18 mouse cellular contexts compared by ENCODE assay signal in the genomic region with DNA sequence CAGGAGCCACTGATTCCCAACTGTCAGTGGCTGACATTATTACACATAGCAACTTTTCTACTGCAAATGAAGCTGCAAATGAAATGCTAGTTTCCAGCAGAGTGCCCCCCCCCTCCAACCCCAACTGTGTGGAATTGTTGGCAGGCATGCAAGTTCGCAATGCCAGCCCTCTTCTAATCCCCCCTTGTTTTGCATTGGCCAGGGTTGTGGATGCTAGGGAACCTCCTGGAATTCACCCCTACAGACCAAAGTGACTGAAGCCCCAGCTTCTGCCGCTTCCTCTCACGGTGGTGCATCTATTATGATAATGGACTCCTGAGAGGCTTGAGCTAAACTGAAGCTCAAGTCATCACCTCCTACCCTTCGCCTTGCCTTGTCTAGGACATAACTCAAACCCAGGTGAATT. TPM values are rescaled to one million over a fixed set of nuclear protein-coding genes. Genes with fewer than 3 reads are reported as not detected.
DNase-seq lines count a peak whose midpoint lies in the region; ATAC-seq lines count a peak whose summit lies in the region.
"Had no signal": no experiment of that assay in that cellular context is flagged by ENCODE, and none has a peak within 500 bp of the region (broad histone marks: within the 10 kb centered on the region; RNA-seq: fewer than 3 reads in every experiment).

No protein-coding gene starts in this region.

- ATAC-seq in megakaryocyte, adult 5-6 weeks (ENCODE audit: poor library complexity, severe bottlenecking) = no peak
- ATAC-seq in inflammation-experienced regulatory T-cells, adult 6 months = no peak
- ATAC-seq: intestine, embryonic 16.5 days had no signal

- WGBS in midbrain, embryonic 10.5 days = 23% methylated on average over 4 of the region's 4 CpGs

- peaks cover 34% of the 10 kb centered on the region for H3K27me3 ChIP-seq in midbrain, embryonic 10.5 days (ENCODE audit: low read depth, poor library complexity, severe bottlenecking)

- H3K27ac ChIP-seq in midbrain, embryonic 10.5 days (replicated peaks) = no peak overlapping the region
- H3K27ac ChIP-seq: embryonic facial prominence, embryonic 15.5 days; kidney, postnatal 0 days; macrophage; stomach, embryonic 15.5 days had no signal

- H3K4me3 ChIP-seq in midbrain, embryonic 10.5 days = no peak overlapping the region
- H3K4me3 ChIP-seq: embryonic facial prominence, embryonic 15.5 days; myocyte; stomach, embryonic 15.5 days had no signal

- no peaks in the 10 kb centered on the region for H3K36me3 ChIP-seq in midbrain, embryonic 10.5 days
- H3K36me3 ChIP-seq: embryonic facial prominence, embryonic 15.5 days; stomach, embryonic 15.5 days had no signal

- peak; percentile 5 to 10 for DNase-seq in cerebellum, postnatal 14 days
- DNase-seq in cerebellum, adult 18-20 months = no peak
- peak; percentile 17 to 31 for DNase-seq in right cerebral cortex, postnatal 10 days (ENCODE audit: low spot score in 2 of 2)
- no peak for DNase-seq in right cerebral cortex, adult 2 months (ENCODE audit: low spot score in 2 of 2)
- DNase-seq in midbrain, embryonic 10.5 days (ENCODE audit: low spot score) = peak; percentile 19
- no peak for DNase-seq in kidney, postnatal 36 days
- DNase-seq: adrenal gland, postnatal 14 days; lung, adult 18-20 months; thymus, postnatal 14 days had no signal

- no peaks in the 10 kb centered on the region for H3K9me3 ChIP-seq in midbrain, embryonic 10.5 days (replicated peaks)
- H3K9me3 ChIP-seq: embryonic facial prominence, embryonic 15.5 days; stomach, embryonic 15.5 days had no signal

- peaks cover 20% of the 10 kb centered on the region for H3K4me1 ChIP-seq in midbrain, embryonic 10.5 days
- H3K4me1 ChIP-seq: embryonic facial prominence, embryonic 15.5 days; stomach, embryonic 15.5 days had no signal

RNA-seq across cellular contexts. Expression of a gene that starts 42.6 kb away (rescaled TPM):
- 0.15 and 0.41 TPM in 2 replicates for polyA plus RNA-seq in midbrain, embryonic 10.5 days (2016; fragmentation: Nextera tagmentation; extraction: Ambion mirVana)
- total RNA-seq in megakaryocyte, adult 5-6 weeks (2015) = not detected in 2 replicates
- not detected in 2 replicates for total RNA-seq in megakaryocyte, adult 5-6 weeks (2017)
- not detected for polyA plus RNA-seq in inflammation-experienced regulatory T-cells, adult 6 months (2017; shearing (Covaris generic))
- polyA plus RNA-seq: macrophage; myocyte; small intestine, adult 2 months had no signal

Comparison
In these comparisons a context has a peak if more than half of its experiments do, and no peak if none do; other contexts are left out.
1. DNase-seq: peak in cerebellum, postnatal 14 days (2 of 2), right cerebral cortex, postnatal 10 days (2 of 2) and midbrain, embryonic 10.5 days (single experiment); none in cerebellum, adult 18-20 months (0 of 2), right cerebral cortex, adult 2 months (0 of 2) and kidney, postnatal 36 days (0 of 2).